Mouse (Mus musculus): ENCODE results near the gene Ipmk.

Gene Ipmk

GRCm38 (mm10) chr10:71340195-71340594 is 7.4 kb upstream of the Ipmk start:
- DNase-seq (ENCODE audit: low spot score in 2 of 2): no peak

- no peak for DNase-seq (ENCODE audit: low spot score in 2 of 2)
Measured at GRCm38 (mm10) chr10:71341290-71341689, 6.3 kb upstream of the Ipmk start.

GRCm38 (mm10) chr10:71342030-71342805 is 5.3 kb upstream of the Ipmk start:
- DNase-seq (ENCODE audit: low spot score in 2 of 2): no peak

GRCm38 (mm10) chr10:71343130-71343529 is 4.4 kb upstream of the Ipmk start:
- no peak for DNase-seq (ENCODE audit: low spot score in 2 of 2)

- DNase-seq (ENCODE audit: low spot score in 2 of 2): no peak
Measured at GRCm38 (mm10) chr10:71343567-71344265, 3.8 kb upstream of the Ipmk start.

GRCm38 (mm10) chr10:71344579-71345143 is 2.9 kb upstream of the Ipmk start, which contains the start of gene Cisd1:
Gene Cisd1, minus strand, starts transcription at chr10:71344954.
- peak; percentile 87 to 93 for DNase-seq (ENCODE audit: low spot score in 2 of 2)

- DNase-seq (ENCODE audit: low spot score in 2 of 2): no peak
Measured at GRCm38 (mm10) chr10:71346106-71346505, 1.5 kb upstream of the Ipmk start.

- DNase-seq (ENCODE audit: low spot score in 2 of 2): no peak
Measured at GRCm38 (mm10) chr10:71346722-71347508, 648 bp upstream of the Ipmk start.

GRCm38 (mm10) chr10:71347964-71348636 is 537 bp downstream of the Ipmk start:
- DNase-seq (ENCODE audit: low spot score in 2 of 2): peak; percentile 28 to 60

GRCm38 (mm10) chr10:71348637-71349280 is 1.2 kb downstream of the Ipmk start:
- DNase-seq (ENCODE audit: low spot score in 2 of 2): peak in 1 of 2 experiments; percentile 30

GRCm38 (mm10) chr10:71349290-71349689 is 1.7 kb downstream of the Ipmk start:
- DNase-seq (ENCODE audit: low spot score in 2 of 2): no peak

GRCm38 (mm10) chr10:71351301-71351700 is 3.7 kb downstream of the Ipmk start:
- no peak for DNase-seq (ENCODE audit: low spot score in 2 of 2)

- DNase-seq (ENCODE audit: low spot score in 2 of 2): no peak
Measured at GRCm38 (mm10) chr10:71353850-71354249, 6.3 kb downstream of the Ipmk start.

- no peak for DNase-seq (ENCODE audit: low spot score in 2 of 2)
Measured at GRCm38 (mm10) chr10:71354947-71355346, 7.4 kb downstream of the Ipmk start.

GRCm38 (mm10) chr10:71361044-71361443 is 13.5 kb downstream of the Ipmk start:
- no peak for DNase-seq (ENCODE audit: low spot score in 2 of 2)

- no peak for DNase-seq (ENCODE audit: low spot score in 2 of 2)
Measured at GRCm38 (mm10) chr10:71361836-71362562, 14.4 kb downstream of the Ipmk start.

- DNase-seq (ENCODE audit: low spot score in 2 of 2): no peak
Measured at GRCm38 (mm10) chr10:71363440-71363839, 15.9 kb downstream of the Ipmk start.

- DNase-seq (ENCODE audit: low spot score in 2 of 2): no peak
Measured at GRCm38 (mm10) chr10:71363858-71364257, 16.3 kb downstream of the Ipmk start.

- DNase-seq (ENCODE audit: low spot score in 2 of 2): peak in 1 of 2 experiments; percentile 13
Measured at GRCm38 (mm10) chr10:71368128-71368940, 20.8 kb downstream of the Ipmk start.
